Mouse (Mus musculus) MEL (cell line): ENCODE measurements around the gene Dnajb8. TPM values are rescaled to one million over a fixed set of nuclear protein-coding genes. Genes with fewer than 3 reads are reported as not detected.

ENCODE experiments used
- DNase-seq: peaks from one replicate; pipeline ENCODE4 v3.0.0; 2011; ENCODE audit warnings: low read depth, low spot score
- H3K27ac ChIP-seq: 2 replicates; pipeline ENCODE4 v1.5.1; 2012; ENCODE audit warnings: low read depth, mild to moderate bottlenecking, control low read depth, low read length, moderate library complexity; ENCODE audit not compliant: control insufficient read depth
- H3K27me3 ChIP-seq, 2 experiments: fragments of 150-350 bp in 1 of 2; sonication (generic) in 1 of 2; 2 replicates each; pipeline ENCODE4 v1.6.1; 2012; ENCODE audit warnings: low read length in 2 of 2, mild to moderate bottlenecking in 2 of 2, improper control_type of control experiment in 1 of 2, moderate library complexity in 1 of 2; ENCODE audit not compliant: insufficient read depth in 2 of 2, control insufficient read depth in 1 of 2
- H3K36me3 ChIP-seq, 2 experiments: 2 replicates each; pipeline ENCODE4 v1.6.1; 2012 to 2014; ENCODE audit warnings: low read length in 2 of 2, improper control_type of control experiment in 1 of 2, inconsistent platforms in 1 of 2, mild to moderate bottlenecking in 1 of 2; ENCODE audit not compliant: insufficient read depth in 2 of 2, control insufficient read depth in 1 of 2
- H3K4me1 ChIP-seq, 2 experiments: fragments of 150-350 bp in 1 of 2; sonication (generic) in 1 of 2; 2 replicates each; pipeline ENCODE4 v1.6.1; 2012; ENCODE audit warnings: low read length in 2 of 2, improper control_type of control experiment in 1 of 2, mild to moderate bottlenecking in 1 of 2; ENCODE audit not compliant: insufficient read depth in 2 of 2, control insufficient read depth in 1 of 2
- H3K4me3 ChIP-seq, 2 experiments: fragments of 150-350 bp in 1 of 2; sonication (generic) in 1 of 2; 2 replicates each; pipeline ENCODE4 v1.5.1; 2012; ENCODE audit warnings: low read depth in 2 of 2, low read length in 2 of 2, mild to moderate bottlenecking in 2 of 2, moderate library complexity in 2 of 2, control low read depth in 1 of 2, improper control_type of control experiment in 1 of 2; ENCODE audit not compliant: control insufficient read depth in 1 of 2, insufficient read depth in 1 of 2
- H3K79me2 ChIP-seq: 2 replicates; pipeline ENCODE4 v1.6.1; 2012; ENCODE audit warnings: mild to moderate bottlenecking, low read length, moderate library complexity; ENCODE audit not compliant: control insufficient read depth, poor library complexity, insufficient read depth
- H3K9ac ChIP-seq: 2 replicates; pipeline ENCODE4 v1.6.1; 2012; ENCODE audit warnings: low read depth, mild to moderate bottlenecking, control low read depth, low read length, moderate library complexity; ENCODE audit not compliant: control insufficient read depth, poor library complexity, severe bottlenecking
- H3K9me3 ChIP-seq: fragments of 150-350 bp; sonication (generic); replicated peaks from 2 replicates; pipeline ENCODE4 v1.6.1; 2012; ENCODE audit warnings: mild to moderate bottlenecking, low read length, improper control_type of control experiment, moderate library complexity; ENCODE audit not compliant: insufficient read depth
- CHD1 ChIP-seq: IDR thresholded peaks from 2 replicates; pipeline ENCODE4 v1.6.1; 2012; ENCODE audit warnings: low read depth, mild to moderate bottlenecking, inconsistent platforms, low read length, improper control_type of control experiment
- CHD2 ChIP-seq: IDR thresholded peaks from 2 replicates; pipeline ENCODE4 v1.6.1; 2011; ENCODE audit warnings: low read length, improper control_type of control experiment
- CTCF ChIP-seq, 3 experiments: IDR thresholded peaks in 2 of 3; conservative IDR thresholded peaks in 1 of 3; 2 replicates each; pipeline ENCODE4 v1.5.1; 2011 to 2012; ENCODE audit warnings: low read length in 3 of 3, low read depth in 2 of 3, mild to moderate bottlenecking in 2 of 3, improper control_type of control experiment in 1 of 3, inconsistent platforms in 1 of 3, mixed read lengths in 1 of 3, moderate library complexity in 1 of 3; ENCODE audit not compliant: control insufficient read depth in 1 of 3, insufficient read depth in 1 of 3, poor library complexity in 1 of 3, severe bottlenecking in 1 of 3
- ELF1 ChIP-seq: IDR thresholded peaks from 2 replicates; pipeline ENCODE4 v1.6.1; 2014; ENCODE audit warnings: low read depth, mild to moderate bottlenecking, inconsistent platforms, low read length, improper control_type of control experiment, moderate library complexity
- EP300 ChIP-seq, 2 experiments: IDR thresholded peaks; 2 replicates each; pipeline ENCODE4 v1.6.1; 2011; ENCODE audit warnings: improper control_type of control experiment in 2 of 2, low read length in 2 of 2, low read depth in 1 of 2, mild to moderate bottlenecking in 1 of 2
- ETS1 ChIP-seq: IDR thresholded peaks from 2 replicates; pipeline ENCODE4 v1.6.1; 2012; ENCODE audit warnings: low read depth, mild to moderate bottlenecking, inconsistent platforms, low read length, improper control_type of control experiment, moderate library complexity
- GABPA ChIP-seq: IDR thresholded peaks from 2 replicates; pipeline ENCODE4 v1.6.1; 2012; ENCODE audit warnings: low read depth, mild to moderate bottlenecking, inconsistent platforms, low read length, improper control_type of control experiment, moderate library complexity
- GATA1 ChIP-seq: IDR thresholded peaks from 2 replicates; pipeline ENCODE4 v1.6.1; 2011; ENCODE audit warnings: low read depth, low read length, improper control_type of control experiment
- HCFC1 ChIP-seq: IDR thresholded peaks from 2 replicates; pipeline ENCODE4 v1.6.1; 2012; ENCODE audit warnings: low read depth, mild to moderate bottlenecking, inconsistent platforms, low read length, improper control_type of control experiment, moderate library complexity
- KAT2A ChIP-seq: conservative IDR thresholded peaks from 2 replicates; pipeline ENCODE4 v1.6.1; 2012; ENCODE audit warnings: low read depth, low read length, improper control_type of control experiment, inconsistent platforms
- MAX ChIP-seq: IDR thresholded peaks from 2 replicates; pipeline ENCODE4 v1.6.1; 2011; ENCODE audit warnings: low read length, improper control_type of control experiment
- MAZ ChIP-seq: IDR thresholded peaks from 2 replicates; pipeline ENCODE4 v1.6.1; 2012; ENCODE audit warnings: low read depth, mild to moderate bottlenecking, inconsistent platforms, low read length, improper control_type of control experiment
- MXI1 ChIP-seq: IDR thresholded peaks from 2 replicates; pipeline ENCODE4 v1.6.1; 2011; ENCODE audit warnings: mild to moderate bottlenecking, low read depth, low read length, improper control_type of control experiment
- MYB ChIP-seq: IDR thresholded peaks from 2 replicates; pipeline ENCODE4 v1.6.1; 2011; ENCODE audit warnings: mild to moderate bottlenecking, low read depth, low read length, improper control_type of control experiment
- MYC ChIP-seq: IDR thresholded peaks from 2 replicates; pipeline ENCODE4 v1.6.1; 2011; ENCODE audit warnings: low read depth, mild to moderate bottlenecking, low read length, improper control_type of control experiment, moderate library complexity
- POLR2AphosphoS2 ChIP-seq: IDR thresholded peaks from 2 replicates; pipeline ENCODE4 v1.6.1; 2011; ENCODE audit warnings: low read length, improper control_type of control experiment
- RAD21 ChIP-seq: IDR thresholded peaks from 2 replicates; pipeline ENCODE4 v1.6.1; 2011; ENCODE audit warnings: mild to moderate bottlenecking, low read depth, low read length, improper control_type of control experiment
- RCOR1 ChIP-seq: IDR thresholded peaks from 2 replicates; pipeline ENCODE4 v1.6.1; 2012; ENCODE audit warnings: low read depth, mild to moderate bottlenecking, inconsistent platforms, low read length, improper control_type of control experiment
- SIN3A ChIP-seq: IDR thresholded peaks from 2 replicates; pipeline ENCODE4 v1.6.1; 2012; ENCODE audit warnings: low read length, improper control_type of control experiment, inconsistent platforms
- SMC3 ChIP-seq: IDR thresholded peaks from 2 replicates; pipeline ENCODE4 v1.6.1; 2011; ENCODE audit warnings: low read depth, low read length, improper control_type of control experiment
- TAL1 ChIP-seq: IDR thresholded peaks from 2 replicates; pipeline ENCODE4 v1.6.1; 2012; ENCODE audit warnings: mild to moderate bottlenecking, inconsistent platforms, low read length, moderate library complexity, mixed read lengths
- TBP ChIP-seq: IDR thresholded peaks from 2 replicates; pipeline ENCODE4 v1.8.0; 2011; ENCODE audit warnings: low read depth, low read length, improper control_type of control experiment
- TCF12 ChIP-seq: IDR thresholded peaks from 2 replicates; pipeline ENCODE4 v1.6.1; 2014; ENCODE audit warnings: low read depth, mild to moderate bottlenecking, inconsistent platforms, low read length, improper control_type of control experiment, moderate library complexity
- UBTF ChIP-seq: IDR thresholded peaks from 2 replicates; pipeline ENCODE4 v1.6.1; 2012; ENCODE audit warnings: low read depth, mild to moderate bottlenecking, inconsistent platforms, low read length, improper control_type of control experiment, moderate library complexity, borderline replicate concordance; ENCODE audit not compliant: insufficient read depth
- USF2 ChIP-seq, 2 experiments: IDR thresholded peaks; 2 replicates each; pipeline ENCODE4 v1.6.1; 2011 to 2012; ENCODE audit warnings: improper control_type of control experiment in 2 of 2, low read length in 2 of 2, borderline replicate concordance in 1 of 2, inconsistent platforms in 1 of 2, low read depth in 1 of 2, mild to moderate bottlenecking in 1 of 2; ENCODE audit not compliant: insufficient read depth in 1 of 2
- ZC3H11A ChIP-seq: IDR thresholded peaks from 2 replicates; pipeline ENCODE4 v1.6.1; 2012; ENCODE audit warnings: low read depth, mild to moderate bottlenecking, inconsistent platforms, low read length, improper control_type of control experiment
- ZKSCAN1 ChIP-seq: IDR thresholded peaks from 2 replicates; pipeline ENCODE4 v1.6.1; 2012; ENCODE audit warnings: low read depth, mild to moderate bottlenecking, inconsistent platforms, low read length, improper control_type of control experiment, moderate library complexity
- ZMIZ1 ChIP-seq: IDR thresholded peaks from 2 replicates; pipeline ENCODE4 v1.6.1; 2012; ENCODE audit warnings: low read depth, mild to moderate bottlenecking, inconsistent platforms, low read length, improper control_type of control experiment, moderate library complexity
- ZNF384 ChIP-seq: IDR thresholded peaks from 2 replicates; pipeline ENCODE4 v1.6.1; 2012; ENCODE audit warnings: low read depth, mild to moderate bottlenecking, inconsistent platforms, low read length, improper control_type of control experiment
- polyA plus RNA-seq, 2 experiments: library from polyadenylated mRNA; stranded (reverse) in 1 of 2; unstranded in 1 of 2; fragments of >175 nt in 1 of 2; fragments of >200 nt in 1 of 2; gene quantifications; 2 replicates each; pipeline versions ENCODE4 v1.2.1 to v1.2.4; 2012; ENCODE audit warnings: low replicate concordance in 2 of 2, low read depth in 1 of 2; ENCODE audit not compliant: insufficient read length in 2 of 2, insufficient read depth in 1 of 2, missing spikeins in 1 of 2
- total RNA-seq: library from RNA; depleted of rRNA; stranded (reverse); fragments of 300-350 nt; gene quantifications from 2 replicates; pipeline ENCODE4 v1.2.3, GENCODE M21; 2012

Gene Dnajb8
- total and polyA plus RNA-seq, 3 experiments, result not detected

- Histone ChIP-seq H3K9me3 (no peaks in the 10 kb centered on the region), H3K79me2 (no peaks in the 10 kb centered on the region; the same call in none of the 2 replicates), H3K27ac (peak overlapping the region; percentile 51), H3K4me3 (no peak overlapping the region), H3K4me1 (peaks cover 17 to 18% of the 10 kb centered on the region in 2 experiments), H3K36me3 (peaks cover 0 to 18% of the 10 kb centered on the region in 2 experiments; a peak in 2 of 4 replicates), H3K27me3 (no peaks in the 10 kb centered on the region), H3K9ac (0 out of 2 replicates have a peak overlapping the region, but pooled peaks have one; percentile 19)
- no peak for DNase-seq
- no peak for TF ChIP-seq RAD21
- no peak for TF ChIP-seq POLR2AphosphoS2
- TF ChIP-seq ZC3H11A, result no peak
- TF ChIP-seq ZKSCAN1, result no peak
- TF ChIP-seq ZMIZ1, result no peak
- no peak for TF ChIP-seq MYC
- TF ChIP-seq MAZ, result no peak
- TF ChIP-seq GABPA, result no peak
- TF ChIP-seq TCF12, result no peak
- no peak for TF ChIP-seq KAT2A
- TF ChIP-seq RCOR1, result no peak
- TF ChIP-seq CHD1, result no peak
- TF ChIP-seq SIN3A, result no peak
- no peak for TF ChIP-seq EP300 (IDR thresholded peaks at IDR 0.05; ENCODE audit: low read depth in 1 of 2, low read length in 2 of 2)
- no peak for TF ChIP-seq CHD2
- no peak for TF ChIP-seq USF2 (IDR thresholded peaks at IDR 0.05; ENCODE audit: borderline replicate concordance in 1 of 2, insufficient read depth in 1 of 2, low read depth in 1 of 2, low read length in 2 of 2)
- TF ChIP-seq MYB, result no peak
Observed at GRCm38 (mm10) chr6:88201926-88202700, 20.0 kb upstream of the Dnajb8 start.

- Histone ChIP-seq H3K36me3 (peaks cover 0 to 18% of the 10 kb centered on the region in 2 experiments; a peak in 2 of 4 replicates), H3K9me3 (no peaks in the 10 kb centered on the region), H3K27ac (peak overlapping the region; percentile 97), H3K27me3 (no peaks in the 10 kb centered on the region), H3K79me2 (no peaks in the 10 kb centered on the region; the same call in none of the 2 replicates), H3K4me3 (peak overlapping the region; percentile 39 to 43), H3K9ac (peak overlapping the region; percentile 70), H3K4me1 (peaks cover 17 to 18% of the 10 kb centered on the region in 2 experiments)
- peak; percentile 94 for DNase-seq
- TF ChIP-seq MXI1 (0 out of 2 replicates have a peak, but pooled peaks have one; percentile 34), TBP (peak; percentile 29; the same call in 1 of the 2 replicates), SMC3 (peak; percentile 35; the same call in 1 of the 2 replicates), ELF1 (peak; percentile 54; the same call in 1 of the 2 replicates), CTCF (IDR thresholded peaks at IDR 0.05 in 2 of 3, conservative IDR thresholded peaks at IDR 0.05 in 1 of 3; ENCODE audit: control insufficient read depth in 1 of 3, insufficient read depth in 1 of 3, low read depth in 2 of 3, low read length in 3 of 3, poor library complexity in 1 of 3, severe bottlenecking in 1 of 3) (peak in 2 of 3 experiments; percentile 10 to 37; a peak in 2 of 6 replicates), TAL1 (peak; percentile 95), UBTF (no peak), MAX (no peak), HCFC1 (0 out of 2 replicates have a peak, but pooled peaks have one; percentile 25), GATA1 (peak; percentile 99), ZNF384 (peak; percentile 98), ETS1 (peak; percentile 85), RCOR1 (peak; percentile 91), SIN3A (peak; percentile 70), MYB (0 out of 2 replicates have a peak, but pooled peaks have one; percentile 38)
Observed at GRCm38 (mm10) chr6:88202921-88203690, 19.0 kb upstream of the Dnajb8 start.
